Mouse (Mus musculus): ENCODE results near the gene Calu.

GRCm38 (mm10) chr6:29388606-29389080, 40.8 kb downstream of the Calu start:
- TF ChIP-seq CTCF (IDR thresholded peaks at IDR 0.05; ENCODE audit: low read depth), result no peak
- TF ChIP-seq EP300 (IDR thresholded peaks at IDR 0.05; ENCODE audit: low read depth), result no peak

Data from heart, postnatal 0 days (tissue).